Mouse (Mus musculus): ENCODE data around the gene Angptl1.

Gene Angptl1

GRCm38 (mm10) chr1:156838177-156838576 lies at the start of gene Angptl1:
TSS of gene Angptl1 (plus strand) at chr1:156838562.
- DNase-seq (ENCODE audit: low spot score), result no peak

- peak; percentile 85 for DNase-seq (ENCODE audit: low spot score)
These were observed 48.4 kb upstream of the Angptl1 start for GRCm38 (mm10) chr1:156789844-156790490.

- DNase-seq (ENCODE audit: low spot score), result peak; percentile 81
These were observed 42.1 kb upstream of the Angptl1 start for GRCm38 (mm10) chr1:156796251-156796650.

- DNase-seq (ENCODE audit: low spot score), result peak; percentile 45
These were observed 37.1 kb upstream of the Angptl1 start for GRCm38 (mm10) chr1:156801276-156801675.

- no peak for DNase-seq (ENCODE audit: low spot score)
These were observed 30.0 kb upstream of the Angptl1 start for GRCm38 (mm10) chr1:156808332-156808731.

- DNase-seq (ENCODE audit: low spot score), result no peak
These were observed 26.4 kb upstream of the Angptl1 start for GRCm38 (mm10) chr1:156811928-156812327.

- DNase-seq (ENCODE audit: low spot score), result no peak
These were observed 25.6 kb upstream of the Angptl1 start for GRCm38 (mm10) chr1:156812716-156813115.

GRCm38 (mm10) chr1:156813485-156813884 lies 24.9 kb upstream of the Angptl1 start:
- no peak for DNase-seq (ENCODE audit: low spot score)

- no peak for DNase-seq (ENCODE audit: low spot score)
These were observed 19.1 kb upstream of the Angptl1 start for GRCm38 (mm10) chr1:156819236-156819635.

- DNase-seq (ENCODE audit: low spot score), result peak; percentile 83
These were observed 333 bp downstream of the Angptl1 start for GRCm38 (mm10) chr1:156838695-156839094.

- no peak for DNase-seq (ENCODE audit: low spot score)
These were observed 3.4 kb downstream of the Angptl1 start for GRCm38 (mm10) chr1:156841625-156842339.

- no peak for DNase-seq (ENCODE audit: low spot score)
These were observed 8.7 kb downstream of the Angptl1 start for GRCm38 (mm10) chr1:156847098-156847497.

GRCm38 (mm10) chr1:156852409-156852808 lies 14.0 kb downstream of the Angptl1 start:
- peak; percentile 43 for DNase-seq (ENCODE audit: low spot score)

GRCm38 (mm10) chr1:156852872-156853271 lies 14.5 kb downstream of the Angptl1 start:
- DNase-seq (ENCODE audit: low spot score), result no peak

- DNase-seq (ENCODE audit: low spot score), result no peak
These were observed 16.2 kb downstream of the Angptl1 start for GRCm38 (mm10) chr1:156854558-156854957.

GRCm38 (mm10) chr1:156856666-156857065 lies 18.3 kb downstream of the Angptl1 start:
- no peak for DNase-seq (ENCODE audit: low spot score)

- DNase-seq (ENCODE audit: low spot score), result no peak
These were observed 20.8 kb downstream of the Angptl1 start for GRCm38 (mm10) chr1:156859156-156859555.

GRCm38 (mm10) chr1:156859711-156860250 lies 21.4 kb downstream of the Angptl1 start:
- DNase-seq (ENCODE audit: low spot score), result no peak

- DNase-seq (ENCODE audit: low spot score), result no peak
These were observed 21.9 kb downstream of the Angptl1 start for GRCm38 (mm10) chr1:156860266-156860665.

- no peak for DNase-seq (ENCODE audit: low spot score)
These were observed 23.2 kb downstream of the Angptl1 start for GRCm38 (mm10) chr1:156861475-156862043.

GRCm38 (mm10) chr1:156863726-156864125 lies 25.4 kb downstream of the Angptl1 start:
- no peak for DNase-seq (ENCODE audit: low spot score)

GRCm38 (mm10) chr1:156864240-156864639 lies 25.9 kb downstream of the Angptl1 start:
- DNase-seq (ENCODE audit: low spot score), result no peak

GRCm38 (mm10) chr1:156870028-156870427 lies 31.7 kb downstream of the Angptl1 start:
- DNase-seq (ENCODE audit: low spot score), result no peak

All from embryo, embryonic 10 days (tissue).